Mouse (Mus musculus): ENCODE measurements around the gene Ly75. TPM values are rescaled to one million over a fixed set of nuclear protein-coding genes. Genes with fewer than 3 reads are reported as not detected.

Gene Ly75
- polyA plus RNA-seq, 1 experiment from 2014 or later = 2.2 TPM

GRCm38 (mm10) chr2:60393786-60394185 lies 10.7 kb upstream of the Ly75 start:
- no peak for ATAC-seq
- no peaks in the 10 kb centered on the region for H3K36me3 ChIP-seq (ENCODE audit: control insufficient read depth, insufficient read depth)
- no peak overlapping the region for H3K9ac ChIP-seq (ENCODE audit: low read depth, low read length)
- TF ChIP-seq CTCF (IDR thresholded peaks at IDR 0.05; ENCODE audit: low read depth) = no peak
- no peak overlapping the region for H3K4me2 ChIP-seq (replicated peaks; ENCODE audit: low read depth)
- no peaks in the 10 kb centered on the region for H3K9me3 ChIP-seq (ENCODE audit: control insufficient read depth)
- H3K27me3 ChIP-seq (replicated peaks; ENCODE audit: control insufficient read depth, insufficient read depth, low read length) = no peaks in the 10 kb centered on the region
- H3K27ac ChIP-seq (ENCODE audit: low read depth, low read length) = no peak overlapping the region
- H3K4me3 ChIP-seq (ENCODE audit: low read depth, low read length) = no peak overlapping the region
- WGBS = 72% methylated on average over 6 of the region's 6 CpGs
- no peaks in the 10 kb centered on the region for H3K4me1 ChIP-seq (replicated peaks; ENCODE audit: control insufficient read depth, insufficient read depth, low read length)

- no peaks in the 10 kb centered on the region for H3K27me3 ChIP-seq (replicated peaks; ENCODE audit: control insufficient read depth, insufficient read depth, low read length)
- no peaks in the 10 kb centered on the region for H3K36me3 ChIP-seq (ENCODE audit: control insufficient read depth, insufficient read depth)
- no peak for ATAC-seq
- no peak for TF ChIP-seq CTCF (IDR thresholded peaks at IDR 0.05; ENCODE audit: low read depth)
- H3K9me3 ChIP-seq (ENCODE audit: control insufficient read depth) = no peaks in the 10 kb centered on the region
- H3K4me1 ChIP-seq (replicated peaks; ENCODE audit: control insufficient read depth, insufficient read depth, low read length) = no peaks in the 10 kb centered on the region
- WGBS = 51% methylated on average over 4 of the region's 4 CpGs
- H3K27ac ChIP-seq (ENCODE audit: low read depth, low read length) = no peak overlapping the region
- no peak overlapping the region for H3K9ac ChIP-seq (ENCODE audit: low read depth, low read length)
- no peak overlapping the region for H3K4me3 ChIP-seq (ENCODE audit: low read depth, low read length)
- no peak overlapping the region for H3K4me2 ChIP-seq (replicated peaks; ENCODE audit: low read depth)
Measured at GRCm38 (mm10) chr2:60392286-60392685, 9.2 kb upstream of the Ly75 start.

- no peaks in the 10 kb centered on the region for H3K36me3 ChIP-seq (ENCODE audit: control insufficient read depth, insufficient read depth)
- no peak overlapping the region for H3K4me3 ChIP-seq (ENCODE audit: low read depth, low read length)
- TF ChIP-seq CTCF (IDR thresholded peaks at IDR 0.05; ENCODE audit: low read depth) = no peak
- 65% methylated on average over 3 of the region's 3 CpGs for WGBS
- no peaks in the 10 kb centered on the region for H3K27me3 ChIP-seq (replicated peaks; ENCODE audit: control insufficient read depth, insufficient read depth, low read length)
- no peak for ATAC-seq
- no peaks in the 10 kb centered on the region for H3K9me3 ChIP-seq (ENCODE audit: control insufficient read depth)
- H3K4me2 ChIP-seq (replicated peaks; ENCODE audit: low read depth) = no peak overlapping the region
- H3K4me1 ChIP-seq (replicated peaks; ENCODE audit: control insufficient read depth, insufficient read depth, low read length) = peaks cover 8% of the 10 kb centered on the region; the same call in 1 of the 2 replicates
- no peak overlapping the region for H3K27ac ChIP-seq (ENCODE audit: low read depth, low read length)
- H3K9ac ChIP-seq (ENCODE audit: low read depth, low read length) = no peak overlapping the region
Measured at GRCm38 (mm10) chr2:60387363-60387762, 4.3 kb upstream of the Ly75 start.

GRCm38 (mm10) chr2:60386835-60387234 lies 3.7 kb upstream of the Ly75 start:
- peaks cover 8% of the 10 kb centered on the region; the same call in 1 of the 2 replicates for H3K4me1 ChIP-seq (replicated peaks; ENCODE audit: control insufficient read depth, insufficient read depth, low read length)
- H3K36me3 ChIP-seq (ENCODE audit: control insufficient read depth, insufficient read depth) = no peaks in the 10 kb centered on the region
- TF ChIP-seq CTCF (IDR thresholded peaks at IDR 0.05; ENCODE audit: low read depth) = no peak
- H3K4me2 ChIP-seq (replicated peaks; ENCODE audit: low read depth) = no peak overlapping the region
- H3K9me3 ChIP-seq (ENCODE audit: control insufficient read depth) = no peaks in the 10 kb centered on the region
- no peak overlapping the region for H3K4me3 ChIP-seq (ENCODE audit: low read depth, low read length)
- no peak for ATAC-seq
- no peaks in the 10 kb centered on the region for H3K27me3 ChIP-seq (replicated peaks; ENCODE audit: control insufficient read depth, insufficient read depth, low read length)
- 55% methylated on average over 2 of the region's 2 CpGs for WGBS
- no peak overlapping the region for H3K9ac ChIP-seq (ENCODE audit: low read depth, low read length)
- no peak overlapping the region for H3K27ac ChIP-seq (ENCODE audit: low read depth, low read length)

DNA sequence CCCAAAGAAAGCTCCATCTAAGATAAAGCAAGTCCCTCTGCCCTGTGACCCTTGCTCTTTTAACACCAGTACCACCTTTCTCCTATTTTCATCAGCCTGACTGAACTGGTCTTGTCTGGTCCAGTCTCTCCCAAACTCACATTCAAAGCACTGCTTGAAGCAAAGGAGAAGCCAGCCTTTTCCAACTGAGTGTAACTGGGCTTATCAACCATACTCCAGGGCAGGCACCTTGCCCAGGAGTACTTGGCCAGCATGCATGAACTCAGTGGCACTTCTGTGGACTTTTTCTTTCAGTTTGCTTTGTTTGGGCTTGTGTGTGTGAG lies 1.6 kb upstream of the Ly75 start:
- no peak for TF ChIP-seq CTCF (IDR thresholded peaks at IDR 0.05; ENCODE audit: low read depth)
- Histone ChIP-seq H3K27me3 (replicated peaks; ENCODE audit: control insufficient read depth, insufficient read depth, low read length) (no peaks in the 10 kb centered on the region), H3K9me3 (ENCODE audit: control insufficient read depth) (no peaks in the 10 kb centered on the region), H3K36me3 (ENCODE audit: control insufficient read depth, insufficient read depth) (no peaks in the 10 kb centered on the region), H3K4me3 (ENCODE audit: low read depth, low read length) (no peak overlapping the region), H3K4me1 (replicated peaks; ENCODE audit: control insufficient read depth, insufficient read depth, low read length) (peaks cover 8% of the 10 kb centered on the region; the same call in 1 of the 2 replicates), H3K4me2 (replicated peaks; ENCODE audit: low read depth) (no peak overlapping the region), H3K27ac (ENCODE audit: low read depth, low read length) (no peak overlapping the region), H3K9ac (ENCODE audit: low read depth, low read length) (no peak overlapping the region)
- ATAC-seq = no peak

DNA sequence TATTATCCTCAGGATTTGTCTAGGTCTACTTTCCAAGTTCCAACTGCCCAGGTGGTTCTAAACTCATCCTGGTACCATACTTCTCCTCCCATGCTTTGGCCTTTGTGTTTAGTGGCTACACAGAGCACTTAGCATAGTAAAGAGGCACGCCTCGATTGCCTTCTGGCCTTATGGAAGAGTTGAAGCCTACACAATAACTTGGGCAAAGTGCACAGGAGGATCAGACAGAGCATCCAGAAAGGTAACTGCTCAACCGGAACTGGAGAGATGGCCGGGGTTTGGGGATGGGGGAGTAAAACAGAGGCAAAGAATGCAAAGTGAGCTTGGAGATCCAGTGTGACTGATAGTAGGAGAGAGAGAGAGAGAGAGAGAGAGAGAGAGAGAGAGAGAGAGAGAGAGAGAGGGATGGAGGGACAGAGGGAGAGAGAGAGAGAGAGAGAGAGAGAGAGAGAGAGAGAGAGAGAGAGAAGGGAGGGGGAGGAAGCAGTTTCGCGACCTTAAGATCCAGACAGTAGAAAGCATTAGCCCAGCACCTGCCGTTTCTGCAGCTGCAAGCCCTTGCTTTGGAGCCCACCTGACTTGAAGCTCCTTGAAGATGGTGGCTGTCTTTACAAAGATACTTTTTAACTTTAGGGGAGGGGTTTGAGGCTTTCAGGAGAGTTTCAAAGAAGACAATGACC lies 1.1 kb upstream of the Ly75 start:
- TF ChIP-seq CTCF (IDR thresholded peaks at IDR 0.05; ENCODE audit: low read depth) = no peak
- no peak overlapping the region for H3K9ac ChIP-seq (ENCODE audit: low read depth, low read length)
- H3K4me1 ChIP-seq (replicated peaks; ENCODE audit: control insufficient read depth, insufficient read depth, low read length) = peaks cover 8% of the 10 kb centered on the region; the same call in 1 of the 2 replicates
- no peaks in the 10 kb centered on the region for H3K36me3 ChIP-seq (ENCODE audit: control insufficient read depth, insufficient read depth)
- no peak overlapping the region for H3K4me3 ChIP-seq (ENCODE audit: low read depth, low read length)
- no peak overlapping the region for H3K4me2 ChIP-seq (replicated peaks; ENCODE audit: low read depth)
- no peaks in the 10 kb centered on the region for H3K27me3 ChIP-seq (replicated peaks; ENCODE audit: control insufficient read depth, insufficient read depth, low read length)
- H3K27ac ChIP-seq (ENCODE audit: low read depth, low read length) = no peak overlapping the region
- 53% methylated on average over 7 of the region's 7 CpGs for WGBS
- ATAC-seq = no peak
- no peaks in the 10 kb centered on the region for H3K9me3 ChIP-seq (ENCODE audit: control insufficient read depth)
